Mouse (Mus musculus): Measurements from ENCODE around the gene St8sia6.

GRCm38 (mm10) chr2:13747576-13747975 is 46.3 kb downstream of the St8sia6 start:
- TF ChIP-seq CTCF (conservative IDR thresholded peaks at IDR 0.05; ENCODE audit: low read length) (no peak), NANOG (IDR thresholded peaks at IDR 0.05; ENCODE audit: borderline replicate concordance, low read length) (no peak), POU5F1 (IDR thresholded peaks at IDR 0.05; ENCODE audit: borderline replicate concordance, low read length) (no peak)

All from E14TG2a.4 (cell line).